Mouse (Mus musculus) embryonic facial prominence, embryonic 13.5 days (tissue): ENCODE measurements at regions not wholly inside any gene's neighbourhood (a gene's known extent, or its start where the extent isn't known, plus 50 kb on each side); places are given as distances from the start of the nearest gene placed in this dataset.

Source experiments
- ATAC-seq: fragments of 200-750 bp; cut with Nextera tagmentation; 2 replicates; pipeline ENCODE4 v1.8.0; 2017; ENCODE audit warnings: low read depth; ENCODE audit not compliant: insufficient number of reproducible peaks, insufficient read depth, low FRiP score, low TSS enrichment
- H3K27ac ChIP-seq: fragments of 300-500 bp; sonication (generic); 2 replicates; pipeline ENCODE4 v1.5.1; 2015; ENCODE audit warnings: moderate library complexity, mild to moderate bottlenecking, inconsistent platforms
- H3K27me3 ChIP-seq: fragments of 300-500 bp; sonication (generic); 2 replicates; pipeline ENCODE4 v1.6.1; 2015; ENCODE audit warnings: mild to moderate bottlenecking, inconsistent platforms
- H3K36me3 ChIP-seq: fragments of 300-500 bp; sonication (generic); 2 replicates; pipeline ENCODE4 v1.6.1; 2015; ENCODE audit warnings: mild to moderate bottlenecking, inconsistent platforms
- H3K4me1 ChIP-seq: fragments of 300-500 bp; sonication (generic); 2 replicates; pipeline ENCODE4 v1.6.1; 2015; ENCODE audit warnings: inconsistent platforms
- H3K4me2 ChIP-seq: fragments of 300-500 bp; sonication (generic); 2 replicates; pipeline ENCODE4 v1.6.1; 2015; ENCODE audit warnings: moderate library complexity, mild to moderate bottlenecking, inconsistent platforms
- H3K4me3 ChIP-seq: fragments of 300-500 bp; sonication (generic); 2 replicates; pipeline ENCODE4 v1.5.1; 2015; ENCODE audit warnings: mild to moderate bottlenecking, inconsistent platforms
- H3K9ac ChIP-seq: fragments of 300-500 bp; sonication (generic); 2 replicates; pipeline ENCODE4 v1.6.1; 2015; ENCODE audit warnings: mild to moderate bottlenecking, inconsistent platforms
- H3K9me3 ChIP-seq: fragments of 300-500 bp; sonication (generic); 2 replicates; pipeline ENCODE4 v1.6.1; 2016; ENCODE audit warnings: inconsistent platforms
- WGBS: fragments of 180-500 bp; shearing (Covaris S2); methylation state at CpG from one replicate; pipeline ENCODE4 v1.1.7; 2015; ENCODE audit warnings: mixed read lengths; 5-methylcytosine and 5-hydroxymethylcytosine counted together

DNA sequence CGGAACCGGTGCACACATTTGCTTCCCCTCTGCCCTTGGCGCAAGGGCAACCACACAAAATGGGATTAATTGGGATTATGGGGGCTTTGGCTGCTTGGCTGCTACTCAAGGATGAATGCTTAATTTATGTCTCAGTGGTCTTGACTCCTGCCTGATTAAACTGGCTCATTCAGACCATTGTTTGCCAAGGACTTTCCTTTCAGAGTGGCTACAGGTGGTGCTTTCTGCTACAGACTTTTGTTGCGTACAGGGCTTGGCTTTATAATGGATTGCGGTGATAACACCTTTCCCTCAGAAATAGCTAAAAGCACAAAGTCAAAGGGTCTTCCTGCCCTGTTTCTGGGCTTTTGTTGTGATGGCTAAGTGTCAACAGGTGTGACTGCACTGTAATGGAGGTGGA is 120.4 kb upstream of the Tbca start:
- WGBS: 46% methylated on average over 5 of the region's 5 CpGs
- H3K4me1 ChIP-seq: no peaks in the 10 kb centered on the region
- peaks cover 28% of the 10 kb centered on the region for H3K27me3 ChIP-seq
- H3K27ac ChIP-seq: no peak overlapping the region
- H3K4me3 ChIP-seq: no peak overlapping the region
- H3K36me3 ChIP-seq: no peaks in the 10 kb centered on the region
- no peak for ATAC-seq
- H3K9me3 ChIP-seq: no peaks in the 10 kb centered on the region
- H3K4me2 ChIP-seq: no peak overlapping the region
- no peak overlapping the region for H3K9ac ChIP-seq

DNA sequence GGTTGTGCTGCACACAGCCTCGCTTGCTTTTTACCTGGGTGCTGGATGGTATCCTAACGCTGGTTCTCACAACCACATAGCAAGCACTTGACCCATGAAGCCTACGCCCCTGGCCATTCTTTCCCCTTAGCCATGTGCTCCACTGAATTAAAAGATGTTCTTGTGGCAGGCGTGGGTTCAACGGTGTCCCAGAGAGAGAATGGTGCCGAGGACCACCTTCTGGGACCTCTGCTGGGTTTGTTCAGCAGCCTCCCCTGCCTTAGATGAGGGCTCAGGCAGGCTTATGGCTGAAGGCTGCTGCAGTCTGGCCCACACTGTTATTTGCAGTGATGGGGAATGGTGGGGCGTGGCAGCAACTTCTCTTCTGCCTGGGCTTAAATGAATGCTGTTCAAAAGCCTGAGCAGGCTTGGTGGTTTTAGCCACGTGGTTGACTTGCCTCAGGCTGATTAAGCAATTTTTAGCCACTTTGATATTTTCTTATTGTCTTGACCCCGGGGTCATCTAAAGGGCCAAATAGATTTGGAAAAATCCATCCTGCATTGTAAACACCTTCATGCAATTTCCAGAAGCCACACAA is 119.5 kb upstream of the Tbca start:
- 52% methylated on average over 9 of the region's 9 CpGs for WGBS
- H3K9ac ChIP-seq: no peak overlapping the region
- H3K27ac ChIP-seq: no peak overlapping the region
- H3K4me1 ChIP-seq: no peaks in the 10 kb centered on the region
- H3K27me3 ChIP-seq: peaks cover 28% of the 10 kb centered on the region
- H3K36me3 ChIP-seq: no peaks in the 10 kb centered on the region
- H3K9me3 ChIP-seq: no peaks in the 10 kb centered on the region
- ATAC-seq: no peak
- no peak overlapping the region for H3K4me2 ChIP-seq
- H3K4me3 ChIP-seq: no peak overlapping the region

DNA sequence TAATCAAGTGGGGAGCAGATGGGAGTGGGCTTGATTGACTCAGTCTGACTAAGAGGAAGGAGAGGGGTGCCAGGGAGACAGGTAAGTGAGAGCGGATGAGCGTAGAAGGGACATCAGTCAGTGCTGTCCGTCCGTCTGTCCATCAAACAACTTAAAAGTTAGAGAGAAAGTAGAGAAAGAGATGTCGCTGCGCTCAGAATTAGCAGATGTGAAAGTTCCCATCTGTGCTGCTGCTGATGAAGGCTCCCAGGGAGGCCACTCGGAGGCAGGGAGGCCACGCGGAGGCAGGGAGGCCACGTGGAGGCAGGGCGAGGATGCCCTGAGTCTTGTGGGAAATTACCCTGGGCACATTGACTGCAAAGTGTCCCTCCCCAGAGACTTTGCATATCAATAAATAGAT is 118.4 kb upstream of the Tbca start:
- no peaks in the 10 kb centered on the region for H3K4me1 ChIP-seq
- H3K9me3 ChIP-seq: no peaks in the 10 kb centered on the region
- no peak overlapping the region for H3K9ac ChIP-seq
- peaks cover 28% of the 10 kb centered on the region for H3K27me3 ChIP-seq
- WGBS: 82% methylated on average over 11 of the region's 11 CpGs
- H3K4me3 ChIP-seq: no peak overlapping the region
- no peak overlapping the region for H3K27ac ChIP-seq
- H3K36me3 ChIP-seq: no peaks in the 10 kb centered on the region
- no peak for ATAC-seq
- H3K4me2 ChIP-seq: no peak overlapping the region

DNA sequence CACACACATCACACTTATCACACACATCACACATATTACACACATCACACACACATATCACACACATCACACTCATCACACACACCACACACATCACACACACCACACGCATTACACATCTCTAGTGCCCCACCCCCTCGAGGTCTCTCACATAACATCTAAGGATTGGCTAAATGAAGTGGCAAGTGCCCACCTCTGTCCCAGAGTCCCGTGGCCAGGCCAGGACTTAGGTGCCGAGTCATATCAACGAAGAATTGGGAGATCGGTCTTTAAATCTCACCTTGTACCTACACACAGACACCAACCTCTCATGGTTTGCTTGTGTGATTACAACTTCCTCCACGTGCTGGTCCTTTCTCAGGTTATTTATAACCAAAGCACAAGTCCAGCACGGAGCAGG is 117.7 kb upstream of the Tbca start:
- Histone ChIP-seq H3K4me3 (no peak overlapping the region), H3K9ac (no peak overlapping the region), H3K4me2 (no peak overlapping the region), H3K27me3 (peaks cover 28% of the 10 kb centered on the region), H3K4me1 (no peaks in the 10 kb centered on the region), H3K9me3 (no peaks in the 10 kb centered on the region), H3K36me3 (no peaks in the 10 kb centered on the region), H3K27ac (no peak overlapping the region)
- no peak for ATAC-seq
- 87% methylated on average over 8 of the region's 8 CpGs for WGBS

GRCm38 (mm10) chr13:94680492-94681168 is 108.1 kb upstream of the Tbca start:
- WGBS: 43% methylated on average over 17 of the region's 17 CpGs
- no peak overlapping the region for H3K9ac ChIP-seq
- H3K4me2 ChIP-seq: no peak overlapping the region
- no peak overlapping the region for H3K27ac ChIP-seq
- H3K9me3 ChIP-seq: no peaks in the 10 kb centered on the region
- H3K4me3 ChIP-seq: no peak overlapping the region
- peaks cover 29% of the 10 kb centered on the region; the same call in 1 of the 2 replicates for H3K27me3 ChIP-seq
- no peaks in the 10 kb centered on the region for H3K4me1 ChIP-seq
- H3K36me3 ChIP-seq: no peaks in the 10 kb centered on the region
- no peak for ATAC-seq

- H3K27me3 ChIP-seq: peaks cover 37% of the 10 kb centered on the region
- H3K9ac ChIP-seq: no peak overlapping the region
- no peaks in the 10 kb centered on the region for H3K36me3 ChIP-seq
- no peak overlapping the region for H3K4me3 ChIP-seq
- WGBS: 90% methylated on average over 13 of the region's 13 CpGs
- no peak for ATAC-seq
- H3K27ac ChIP-seq: no peak overlapping the region
- H3K4me1 ChIP-seq: no peaks in the 10 kb centered on the region
- no peak overlapping the region for H3K4me2 ChIP-seq
- no peaks in the 10 kb centered on the region for H3K9me3 ChIP-seq
Measured at GRCm38 (mm10) chr13:94681606-94682005, 107.1 kb upstream of the Tbca start.

- ATAC-seq: no peak
- H3K4me2 ChIP-seq: no peak overlapping the region
- no peak overlapping the region for H3K9ac ChIP-seq
- H3K9me3 ChIP-seq: no peaks in the 10 kb centered on the region
- 53% methylated on average over 7 of the region's 7 CpGs for WGBS
- H3K27ac ChIP-seq: no peak overlapping the region
- H3K4me3 ChIP-seq: no peak overlapping the region
- peaks cover 42% of the 10 kb centered on the region for H3K27me3 ChIP-seq
- H3K4me1 ChIP-seq: no peaks in the 10 kb centered on the region
- H3K36me3 ChIP-seq: no peaks in the 10 kb centered on the region
Measured at GRCm38 (mm10) chr13:94685191-94685590, 103.5 kb upstream of the Tbca start.

GRCm38 (mm10) chr13:94687295-94687694 is 101.4 kb upstream of the Tbca start:
- ATAC-seq: no peak
- WGBS: 74% methylated on average over 5 of the region's 5 CpGs
- Histone ChIP-seq H3K4me2 (no peak overlapping the region), H3K9ac (no peak overlapping the region), H3K4me1 (no peaks in the 10 kb centered on the region), H3K27ac (no peak overlapping the region), H3K4me3 (no peak overlapping the region), H3K27me3 (peaks cover 27% of the 10 kb centered on the region), H3K36me3 (no peaks in the 10 kb centered on the region), H3K9me3 (no peaks in the 10 kb centered on the region)

DNA sequence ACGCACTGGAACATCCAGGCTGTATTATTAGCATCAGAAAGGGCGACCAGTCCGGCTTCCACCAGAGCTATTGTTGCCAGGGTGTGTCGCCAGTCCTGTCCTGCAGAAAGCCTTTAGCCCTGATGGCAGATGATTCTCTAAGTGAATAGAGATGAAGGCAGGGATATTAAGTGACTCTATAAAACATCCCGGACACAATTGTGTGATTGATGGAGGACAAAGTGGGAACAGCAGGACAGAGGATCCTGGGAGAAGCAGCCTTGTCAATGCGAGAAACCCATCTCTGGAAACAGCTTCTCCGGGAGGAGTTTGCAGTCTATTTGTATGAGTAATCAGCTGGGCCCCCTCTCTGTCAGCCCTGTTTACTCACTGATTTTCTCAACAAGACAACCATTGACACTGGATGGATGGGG is 82.1 kb upstream of the Tbca start:
- 3% methylated on average over 7 of the region's 7 CpGs for WGBS
- H3K4me1 ChIP-seq: peaks cover 23% of the 10 kb centered on the region
- H3K36me3 ChIP-seq: no peaks in the 10 kb centered on the region
- no peak for ATAC-seq
- H3K4me2 ChIP-seq: no peak overlapping the region
- no peak overlapping the region for H3K4me3 ChIP-seq
- no peak overlapping the region for H3K27ac ChIP-seq
- peaks cover 99% of the 10 kb centered on the region for H3K27me3 ChIP-seq
- H3K9me3 ChIP-seq: no peaks in the 10 kb centered on the region
- no peak overlapping the region for H3K9ac ChIP-seq

GRCm38 (mm10) chr13:94707371-94708280 is 81.1 kb upstream of the Tbca start:
- ATAC-seq: no peak
- no peak overlapping the region for H3K4me2 ChIP-seq
- 3% methylated on average over 31 of the region's 32 CpGs for WGBS
- H3K27ac ChIP-seq: no peak overlapping the region
- H3K4me1 ChIP-seq: peaks cover 18% of the 10 kb centered on the region
- no peaks in the 10 kb centered on the region for H3K9me3 ChIP-seq
- H3K9ac ChIP-seq: no peak overlapping the region
- H3K27me3 ChIP-seq: peaks cover 99% of the 10 kb centered on the region
- H3K4me3 ChIP-seq: peak overlapping the region; percentile 12; the same call in 1 of the 2 replicates
- no peaks in the 10 kb centered on the region for H3K36me3 ChIP-seq

DNA sequence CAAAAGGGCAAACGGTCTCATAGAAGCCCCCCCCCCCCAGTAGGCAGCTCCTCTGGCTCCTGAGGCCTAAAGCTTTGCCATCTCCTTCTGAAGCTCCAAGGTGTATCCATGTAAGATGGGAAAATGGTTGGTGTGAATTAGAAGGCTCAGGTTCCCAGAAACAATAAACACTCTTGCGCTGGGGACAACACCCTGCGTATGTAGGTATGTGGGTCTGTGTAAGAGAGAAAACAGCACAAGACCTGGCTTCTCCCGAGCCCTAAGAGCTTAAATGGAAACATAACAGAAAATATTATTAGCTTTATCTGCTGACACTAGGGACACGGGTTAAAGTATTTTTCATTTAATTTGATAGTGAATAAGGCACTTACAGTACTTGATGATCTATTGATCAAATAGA is 79.9 kb upstream of the Tbca start:
- Histone ChIP-seq H3K9me3 (no peaks in the 10 kb centered on the region), H3K9ac (no peak overlapping the region), H3K36me3 (no peaks in the 10 kb centered on the region), H3K4me3 (no peak overlapping the region), H3K27ac (no peak overlapping the region), H3K4me1 (peaks cover 13% of the 10 kb centered on the region), H3K4me2 (no peak overlapping the region), H3K27me3 (peaks cover 98% of the 10 kb centered on the region)
- 34% methylated on average over 5 of the region's 5 CpGs for WGBS
- no peak for ATAC-seq
